Mouse (Mus musculus) forebrain, embryonic 10.5 days (tissue): ENCODE results near the gene Igf2bp3. TPM values are rescaled to one million over a fixed set of nuclear protein-coding genes. Genes with fewer than 3 reads are reported as not detected.

Experiments
- DNase-seq: peaks from one replicate; pipeline ENCODE4 v3.0.0-alpha.2; 2017; ENCODE audit warnings: low spot score; ENCODE audit errors: extremely low spot score
- H3K27ac ChIP-seq: fragments of 300-500 bp; sonication (generic); 2 replicates; pipeline ENCODE4 v1.5.1; 2016; ENCODE audit warnings: mild to moderate bottlenecking
- H3K27me3 ChIP-seq: fragments of 300-500 bp; sonication (generic); 2 replicates; pipeline ENCODE4 v1.6.1; 2016; ENCODE audit warnings: mild to moderate bottlenecking; ENCODE audit not compliant: poor library complexity, severe bottlenecking
- H3K36me3 ChIP-seq: fragments of 300-500 bp; sonication (generic); replicated peaks from 2 replicates; pipeline ENCODE4 v1.6.1; 2016; ENCODE audit warnings: mild to moderate bottlenecking, moderate library complexity
- H3K4me1 ChIP-seq: fragments of 300-500 bp; sonication (generic); 2 replicates; pipeline ENCODE4 v1.6.1; 2016
- H3K4me3 ChIP-seq: fragments of 300-500 bp; sonication (generic); 2 replicates; pipeline ENCODE4 v1.5.1; 2016; ENCODE audit warnings: mild to moderate bottlenecking, moderate library complexity
- H3K9me3 ChIP-seq: fragments of 300-500 bp; sonication (generic); 2 replicates; pipeline ENCODE4 v1.6.1; 2016; ENCODE audit warnings: mild to moderate bottlenecking, moderate library complexity
- WGBS: fragments of 180-500 bp; shearing (Covaris S2); methylation state at CpG from one replicate; pipeline ENCODE4 v1.1.7; 2016; 5-methylcytosine and 5-hydroxymethylcytosine counted together
- polyA plus RNA-seq: library from polyadenylated mRNA; unstranded; fragments of >200 nt; fragmentation: Nextera tagmentation; extraction: Ambion mirVana; gene quantifications from 2 replicates; pipeline ENCODE4 v1.2.1, GENCODE M21; 2016

Igf2bp3 gene
- polyA plus RNA-seq, 1 experiment from 2014 or later = 128 TPM

- Histone ChIP-seq H3K4me3 (no peak overlapping the region), H3K4me1 (peaks cover 6% of the 10 kb centered on the region), H3K27ac (no peak overlapping the region), H3K36me3 (no peaks in the 10 kb centered on the region), H3K27me3 (no peaks in the 10 kb centered on the region), H3K9me3 (peaks cover 3% of the 10 kb centered on the region; the same call in 1 of the 2 replicates)
- 56% methylated on average over 4 of the region's 4 CpGs for WGBS
- no peak for DNase-seq
These were observed 18.6 kb upstream of the Igf2bp3 start for GRCm38 (mm10) chr6:49233356-49233755.

- 15% methylated on average over 7 of the region's 7 CpGs for WGBS
- no peak for DNase-seq
- no peak overlapping the region for H3K4me3 ChIP-seq
These were observed 13.4 kb upstream of the Igf2bp3 start for GRCm38 (mm10) chr6:49228126-49228679.

GRCm38 (mm10) chr6:49227184-49227735, 12.5 kb upstream of the Igf2bp3 start:
- H3K9me3 ChIP-seq = no peaks in the 10 kb centered on the region
- H3K4me1 ChIP-seq = peaks cover 24% of the 10 kb centered on the region
- peak; percentile 55 for DNase-seq
- no peaks in the 10 kb centered on the region for H3K27me3 ChIP-seq
- no peaks in the 10 kb centered on the region for H3K36me3 ChIP-seq
- no peak overlapping the region for H3K27ac ChIP-seq
- WGBS = 10% methylated on average over 15 of the region's 15 CpGs
- peak overlapping the region; percentile 23 for H3K4me3 ChIP-seq

More at GRCm38 (mm10) chr6:49228126-49228679, 13.4 kb upstream of the Igf2bp3 start:
- no peak overlapping the region for H3K27ac ChIP-seq
- H3K27me3 ChIP-seq = no peaks in the 10 kb centered on the region
- H3K4me1 ChIP-seq = peaks cover 18% of the 10 kb centered on the region
- H3K36me3 ChIP-seq = no peaks in the 10 kb centered on the region
- no peaks in the 10 kb centered on the region for H3K9me3 ChIP-seq

- H3K4me3 ChIP-seq = no peak overlapping the region
- no peak overlapping the region for H3K27ac ChIP-seq
- 92% methylated on average over 3 of the region's 3 CpGs for WGBS
- H3K4me1 ChIP-seq = peaks cover 35% of the 10 kb centered on the region
- no peaks in the 10 kb centered on the region for H3K9me3 ChIP-seq
- no peak for DNase-seq
- no peaks in the 10 kb centered on the region for H3K36me3 ChIP-seq
- H3K27me3 ChIP-seq = no peaks in the 10 kb centered on the region
These were observed 11.0 kb upstream of the Igf2bp3 start for GRCm38 (mm10) chr6:49225728-49226123.

- Histone ChIP-seq H3K36me3 (no peaks in the 10 kb centered on the region), H3K27me3 (no peaks in the 10 kb centered on the region), H3K4me3 (no peak overlapping the region), H3K9me3 (no peaks in the 10 kb centered on the region), H3K4me1 (peaks cover 40% of the 10 kb centered on the region), H3K27ac (no peak overlapping the region)
- WGBS = 74% methylated on average over 11 of the region's 11 CpGs
- DNase-seq = no peak
These were observed 10.4 kb upstream of the Igf2bp3 start for GRCm38 (mm10) chr6:49224923-49225727.

GRCm38 (mm10) chr6:49221906-49222305, 7.1 kb upstream of the Igf2bp3 start:
- no peaks in the 10 kb centered on the region for H3K9me3 ChIP-seq
- peak overlapping the region; percentile 23; the same call in 1 of the 2 replicates for H3K4me3 ChIP-seq
- DNase-seq = no peak
- peak overlapping the region; percentile 67 for H3K27ac ChIP-seq
- H3K36me3 ChIP-seq = no peaks in the 10 kb centered on the region
- 1% methylated on average over 7 of the region's 7 CpGs for WGBS
- no peaks in the 10 kb centered on the region for H3K27me3 ChIP-seq
- H3K4me1 ChIP-seq = peaks cover 44% of the 10 kb centered on the region

GRCm38 (mm10) chr6:49219920-49220604, 5.3 kb upstream of the Igf2bp3 start:
- peak overlapping the region; percentile 99 for H3K4me3 ChIP-seq
- 1% methylated on average over 16 of the region's 16 CpGs for WGBS
- H3K36me3 ChIP-seq = no peaks in the 10 kb centered on the region
- H3K4me1 ChIP-seq = peaks cover 48% of the 10 kb centered on the region
- H3K27me3 ChIP-seq = no peaks in the 10 kb centered on the region
- no peaks in the 10 kb centered on the region for H3K9me3 ChIP-seq
- peak overlapping the region; percentile 100 for H3K27ac ChIP-seq
- DNase-seq = peak; percentile 75

- DNase-seq = no peak
- Histone ChIP-seq H3K4me3 (peak overlapping the region; percentile 99), H3K9me3 (no peaks in the 10 kb centered on the region), H3K27me3 (no peaks in the 10 kb centered on the region), H3K36me3 (no peaks in the 10 kb centered on the region), H3K27ac (peak overlapping the region; percentile 100), H3K4me1 (peaks cover 44% of the 10 kb centered on the region)
- WGBS = 8% methylated on average over 4 of the region's 4 CpGs
These were observed 4.3 kb upstream of the Igf2bp3 start for GRCm38 (mm10) chr6:49219001-49219560.

- H3K27ac ChIP-seq = peak overlapping the region; percentile 100
- no peaks in the 10 kb centered on the region for H3K27me3 ChIP-seq
- peaks cover 44% of the 10 kb centered on the region for H3K4me1 ChIP-seq
- WGBS = under 1% methylated on average over 31 of the region's 31 CpGs
- H3K36me3 ChIP-seq = no peaks in the 10 kb centered on the region
- no peaks in the 10 kb centered on the region for H3K9me3 ChIP-seq
- peak overlapping the region; percentile 99 for H3K4me3 ChIP-seq
- no peak for DNase-seq
These were observed 3.6 kb upstream of the Igf2bp3 start for GRCm38 (mm10) chr6:49218275-49218802.

GRCm38 (mm10) chr6:49217581-49218274, 3.0 kb upstream of the Igf2bp3 start:
- Histone ChIP-seq H3K4me3 (peak overlapping the region; percentile 99), H3K27me3 (no peaks in the 10 kb centered on the region), H3K27ac (peak overlapping the region; percentile 100), H3K36me3 (no peaks in the 10 kb centered on the region), H3K9me3 (no peaks in the 10 kb centered on the region), H3K4me1 (peaks cover 46% of the 10 kb centered on the region)
- WGBS = under 1% methylated on average over 56 of the region's 56 CpGs
- DNase-seq = peak; percentile 98

GRCm38 (mm10) chr6:49216811-49217542, 2.2 kb upstream of the Igf2bp3 start:
- peak overlapping the region; percentile 100 for H3K27ac ChIP-seq
- H3K4me3 ChIP-seq = peak overlapping the region; percentile 99
- 3% methylated on average over 11 of the region's 11 CpGs for WGBS
- H3K4me1 ChIP-seq = peaks cover 46% of the 10 kb centered on the region
- no peaks in the 10 kb centered on the region for H3K36me3 ChIP-seq
- H3K27me3 ChIP-seq = no peaks in the 10 kb centered on the region
- no peak for DNase-seq
- H3K9me3 ChIP-seq = no peaks in the 10 kb centered on the region
